Mouse (Mus musculus): Measurements from ENCODE around the gene Rbbp8nl. TPM values are rescaled to one million over a fixed set of nuclear protein-coding genes. Genes with fewer than 3 reads are reported as not detected.
A peak's percentile ranks its signal among the peaks of the same experiment; 100 is the strongest.

Gene Rbbp8nl
- polyA plus RNA-seq, 1 experiment = not detected

GRCm38 (mm10) chr2:180257001-180257521, 32.6 kb downstream of the Rbbp8nl start, which contains the start of gene Rps21:
Gene Rps21, plus strand, starts transcription at chr2:180257377.
- Histone ChIP-seq H3K4me1 (ENCODE audit: control insufficient read depth, insufficient read depth, low read length) (peaks cover 10% of the 10 kb centered on the region), H3K27me3 (ENCODE audit: control insufficient read depth, insufficient read depth, low read length) (no peaks in the 10 kb centered on the region), H3K4me3 (ENCODE audit: control insufficient read depth, low read depth, low read length) (peak within 1 kb of the TSS; percentile 96), H3K36me3 (ENCODE audit: control insufficient read depth, insufficient read depth, low read length) (no peaks in the 10 kb centered on the region; the same call in 1 of the 2 replicates), H3K27ac (ENCODE audit: control insufficient read depth, insufficient read depth, low read depth, low read length) (peak within 1 kb of the TSS; percentile 84)
- no peak for TF ChIP-seq CTCF (IDR thresholded peaks at IDR 0.05; ENCODE audit: control insufficient read depth, insufficient read depth, insufficient replicate concordance, low read depth, low read length)
- TF ChIP-seq POLR2A (IDR thresholded peaks at IDR 0.05; ENCODE audit: control insufficient read depth, low read depth, low read length) = peak; percentile 99

- TF ChIP-seq POLR2A (IDR thresholded peaks at IDR 0.05; ENCODE audit: control insufficient read depth, low read depth, low read length) (no peak), CTCF (IDR thresholded peaks at IDR 0.05; ENCODE audit: control insufficient read depth, insufficient read depth, insufficient replicate concordance, low read depth, low read length) (no peak)
- Histone ChIP-seq H3K27me3 (ENCODE audit: control insufficient read depth, insufficient read depth, low read length) (no peaks in the 10 kb centered on the region), H3K4me1 (ENCODE audit: control insufficient read depth, insufficient read depth, low read length) (peaks cover 10% of the 10 kb centered on the region), H3K4me3 (ENCODE audit: control insufficient read depth, low read depth, low read length) (peak overlapping the region; percentile 96), H3K27ac (ENCODE audit: control insufficient read depth, insufficient read depth, low read depth, low read length) (peak overlapping the region; percentile 79), H3K36me3 (ENCODE audit: control insufficient read depth, insufficient read depth, low read length) (no peaks in the 10 kb centered on the region; the same call in 1 of the 2 replicates)
These were observed 33.2 kb downstream of the Rbbp8nl start for GRCm38 (mm10) chr2:180256296-180257000.

GRCm38 (mm10) chr2:180255701-180256100, 34.0 kb downstream of the Rbbp8nl start:
- Histone ChIP-seq H3K4me1 (ENCODE audit: control insufficient read depth, insufficient read depth, low read length) (peaks cover 12% of the 10 kb centered on the region), H3K36me3 (ENCODE audit: control insufficient read depth, insufficient read depth, low read length) (no peaks in the 10 kb centered on the region; the same call in 1 of the 2 replicates), H3K4me3 (ENCODE audit: control insufficient read depth, low read depth, low read length) (no peak overlapping the region), H3K27ac (ENCODE audit: control insufficient read depth, insufficient read depth, low read depth, low read length) (no peak overlapping the region), H3K27me3 (ENCODE audit: control insufficient read depth, insufficient read depth, low read length) (no peaks in the 10 kb centered on the region)
- TF ChIP-seq POLR2A (IDR thresholded peaks at IDR 0.05; ENCODE audit: control insufficient read depth, low read depth, low read length) (no peak), CTCF (IDR thresholded peaks at IDR 0.05; ENCODE audit: control insufficient read depth, insufficient read depth, insufficient replicate concordance, low read depth, low read length) (no peak)

- TF ChIP-seq POLR2A (IDR thresholded peaks at IDR 0.05; ENCODE audit: control insufficient read depth, low read depth, low read length) (no peak), CTCF (IDR thresholded peaks at IDR 0.05; ENCODE audit: control insufficient read depth, insufficient read depth, insufficient replicate concordance, low read depth, low read length) (no peak)
- no peaks in the 10 kb centered on the region for H3K36me3 ChIP-seq (ENCODE audit: control insufficient read depth, insufficient read depth, low read length)
- no peaks in the 10 kb centered on the region for H3K27me3 ChIP-seq (ENCODE audit: control insufficient read depth, insufficient read depth, low read length)
- H3K27ac ChIP-seq (ENCODE audit: control insufficient read depth, insufficient read depth, low read depth, low read length) = no peak overlapping the region
- H3K4me3 ChIP-seq (ENCODE audit: control insufficient read depth, low read depth, low read length) = no peak overlapping the region
- H3K4me1 ChIP-seq (ENCODE audit: control insufficient read depth, insufficient read depth, low read length) = peaks cover 12% of the 10 kb centered on the region
These were observed 35.1 kb downstream of the Rbbp8nl start for GRCm38 (mm10) chr2:180254436-180255209.

- TF ChIP-seq CTCF (IDR thresholded peaks at IDR 0.05; ENCODE audit: control insufficient read depth, insufficient read depth, insufficient replicate concordance, low read depth, low read length) = no peak
- no peak for TF ChIP-seq POLR2A (IDR thresholded peaks at IDR 0.05; ENCODE audit: control insufficient read depth, low read depth, low read length)
- no peak overlapping the region for H3K4me3 ChIP-seq (ENCODE audit: control insufficient read depth, low read depth, low read length)
These were observed 37.8 kb downstream of the Rbbp8nl start for GRCm38 (mm10) chr2:180251838-180252237.

GRCm38 (mm10) chr2:180250930-180251611, 38.6 kb downstream of the Rbbp8nl start:
- H3K4me3 ChIP-seq (ENCODE audit: control insufficient read depth, low read depth, low read length) = no peak overlapping the region
- peaks cover 11% of the 10 kb centered on the region for H3K4me1 ChIP-seq (ENCODE audit: control insufficient read depth, insufficient read depth, low read length)
- TF ChIP-seq POLR2A (IDR thresholded peaks at IDR 0.05; ENCODE audit: control insufficient read depth, low read depth, low read length) (no peak), CTCF (IDR thresholded peaks at IDR 0.05; ENCODE audit: control insufficient read depth, insufficient read depth, insufficient replicate concordance, low read depth, low read length) (peak; percentile 80)
- no peak overlapping the region for H3K27ac ChIP-seq (ENCODE audit: control insufficient read depth, insufficient read depth, low read depth, low read length)
- H3K36me3 ChIP-seq (ENCODE audit: control insufficient read depth, insufficient read depth, low read length) = no peaks in the 10 kb centered on the region
- H3K27me3 ChIP-seq (ENCODE audit: control insufficient read depth, insufficient read depth, low read length) = no peaks in the 10 kb centered on the region

More at GRCm38 (mm10) chr2:180251838-180252237, 37.8 kb downstream of the Rbbp8nl start:
- Histone ChIP-seq H3K27me3 (ENCODE audit: control insufficient read depth, insufficient read depth, low read length) (no peaks in the 10 kb centered on the region), H3K27ac (ENCODE audit: control insufficient read depth, insufficient read depth, low read depth, low read length) (no peak overlapping the region), H3K4me1 (ENCODE audit: control insufficient read depth, insufficient read depth, low read length) (peaks cover 15% of the 10 kb centered on the region), H3K36me3 (ENCODE audit: control insufficient read depth, insufficient read depth, low read length) (no peaks in the 10 kb centered on the region)
